Mouse (Mus musculus) heart, postnatal 0 days (tissue): ENCODE results near the gene Crb3. TPM values are rescaled to one million over a fixed set of nuclear protein-coding genes. Genes with fewer than 3 reads are reported as not detected.
A peak's percentile ranks its signal among the peaks of the same experiment; 100 is the strongest.

Source experiments
- ATAC-seq: fragments of 200-750 bp; cut with Nextera tagmentation; 2 replicates; pipeline ENCODE4 v1.8.0; 2017; ENCODE audit warnings: low read depth, moderate number of reproducible peaks, moderate library complexity; ENCODE audit not compliant: insufficient read depth
- DNase-seq: peaks from one replicate; pipeline ENCODE4 v3.0.0-alpha.2; 2016; ENCODE audit warnings: low spot score
- H3K27ac ChIP-seq: fragments of 300-500 bp; sonication (generic); 2 replicates; pipeline ENCODE4 v1.5.1; 2014; ENCODE audit warnings: low read depth, mild to moderate bottlenecking
- H3K27me3 ChIP-seq: fragments of 300-500 bp; sonication (generic); 2 replicates; pipeline ENCODE4 v1.6.1; 2014; ENCODE audit warnings: low read length, mixed read lengths; ENCODE audit not compliant: control insufficient read depth, insufficient read depth
- H3K36me3 ChIP-seq: fragments of 300-500 bp; sonication (generic); replicated peaks from 2 replicates; pipeline ENCODE4 v1.6.1; 2014; ENCODE audit warnings: low read length, mixed read lengths; ENCODE audit not compliant: control insufficient read depth, insufficient read depth
- H3K4me1 ChIP-seq: fragments of 300-500 bp; sonication (generic); 2 replicates; pipeline ENCODE4 v1.6.1; 2014; ENCODE audit warnings: antibody characterized with exemption; ENCODE audit not compliant: control insufficient read depth, insufficient read depth
- H3K4me2 ChIP-seq: fragments of 300-500 bp; sonication (generic); 2 replicates; pipeline ENCODE4 v1.6.1; 2014; ENCODE audit warnings: low read depth, mild to moderate bottlenecking, low read length, moderate library complexity
- H3K4me3 ChIP-seq: fragments of 300-500 bp; sonication (generic); 2 replicates; pipeline ENCODE4 v1.5.1; 2014; ENCODE audit warnings: low read depth, low read length
- H3K9ac ChIP-seq: fragments of 300-500 bp; sonication (generic); replicated peaks from 2 replicates; pipeline ENCODE4 v1.6.1; 2014; ENCODE audit warnings: low read depth, low read length, mixed read lengths
- H3K9me3 ChIP-seq: fragments of 300-500 bp; sonication (generic); replicated peaks from 2 replicates; pipeline ENCODE4 v1.6.1; 2016; ENCODE audit warnings: low read length; ENCODE audit not compliant: control insufficient read depth
- CTCF ChIP-seq: IDR thresholded peaks from 2 replicates; pipeline ENCODE4 v1.5.1; 2016; ENCODE audit warnings: antibody characterized with exemption, control low read depth, low read depth
- EP300 ChIP-seq: IDR thresholded peaks from 2 replicates; pipeline ENCODE4 v1.6.1; 2016; ENCODE audit warnings: antibody characterized with exemption, low read depth
- WGBS: fragments of 180-500 bp; shearing (Covaris S2); extraction: QIAGEN DNeasy Blood & Tissue Kit; methylation state at CpG from one replicate; pipeline ENCODE4 v1.1.7; 2014; 5-methylcytosine and 5-hydroxymethylcytosine counted together
- polyA plus RNA-seq: library from polyadenylated mRNA; unstranded; fragments of >200 nt; fragmentation: Nextera tagmentation; extraction: Ambion mirVana; gene quantifications from 2 replicates; pipeline ENCODE4 v1.2.1, GENCODE M21; 2015
- total RNA-seq: library from RNA; depleted of rRNA; stranded (reverse); fragments of >200 nt; gene quantifications from 2 replicates; pipeline ENCODE4 v1.2.3, GENCODE M21; 2014; ENCODE audit warnings: low replicate concordance

The Crb3 gene
- total and polyA plus RNA-seq, 2 experiments from 2014 or later, result 0.66 TPM; not detected in 1

GRCm38 (mm10) chr17:57078336-57078735, 19.4 kb downstream of the Crb3 start, which contains the start of gene Dennd1c:
Dennd1c (minus strand) TSS chr17:57078514.
- Histone ChIP-seq H3K36me3 (no peaks in the 10 kb centered on the region), H3K27ac (peak within 1 kb of the TSS; percentile 44; the same call in 1 of the 2 replicates), H3K27me3 (no peaks in the 10 kb centered on the region), H3K4me1 (no peaks in the 10 kb centered on the region), H3K4me3 (peak within 1 kb of the TSS; percentile 13; the same call in 1 of the 2 replicates), H3K9me3 (no peaks in the 10 kb centered on the region), H3K4me2 (peak within 1 kb of the TSS; percentile 44; the same call in 1 of the 2 replicates), H3K9ac (peak within 1 kb of the TSS; percentile 35; the same call in 1 of the 2 replicates)
- 37% methylated on average over 6 of the region's 6 CpGs for WGBS
- ATAC-seq (peak; percentile 33; the same call in 1 of the 2 replicates), DNase-seq (no peak)
- TF ChIP-seq CTCF, result no peak
- no peak for TF ChIP-seq EP300

- no peak for ATAC-seq
- Histone ChIP-seq H3K4me3 (no peak overlapping the region), H3K4me1 (no peaks in the 10 kb centered on the region), H3K36me3 (no peaks in the 10 kb centered on the region), H3K9me3 (no peaks in the 10 kb centered on the region), H3K9ac (no peak overlapping the region), H3K27me3 (no peaks in the 10 kb centered on the region), H3K27ac (no peak overlapping the region), H3K4me2 (no peak overlapping the region)
- DNase-seq, result no peak
- WGBS, result 62% methylated on average over 3 of the region's 3 CpGs
- no peak for TF ChIP-seq EP300
These were observed 21.0 kb downstream of the Crb3 start for GRCm38 (mm10) chr17:57079919-57080318.

- no peaks in the 10 kb centered on the region for H3K4me1 ChIP-seq
- no peak overlapping the region for H3K4me2 ChIP-seq
- ATAC-seq, result no peak
- no peak for DNase-seq
- no peaks in the 10 kb centered on the region for H3K36me3 ChIP-seq
- no peak overlapping the region for H3K4me3 ChIP-seq
- H3K9ac ChIP-seq, result no peak overlapping the region
- no peaks in the 10 kb centered on the region for H3K9me3 ChIP-seq
- no peaks in the 10 kb centered on the region for H3K27me3 ChIP-seq
- no peak for TF ChIP-seq EP300
- TF ChIP-seq CTCF, result no peak
- 89% methylated on average over 31 of the region's 31 CpGs for WGBS
- no peak overlapping the region for H3K27ac ChIP-seq
These were observed 22.4 kb downstream of the Crb3 start for GRCm38 (mm10) chr17:57081234-57081842.

- H3K27me3 ChIP-seq, result peaks cover 9% of the 10 kb centered on the region; the same call in 1 of the 2 replicates
- WGBS, result 61% methylated on average over 5 of the region's 5 CpGs
- no peaks in the 10 kb centered on the region for H3K9me3 ChIP-seq
- no peak for TF ChIP-seq CTCF
- DNase-seq (no peak), ATAC-seq (no peak)
- no peak overlapping the region for H3K27ac ChIP-seq
- H3K4me2 ChIP-seq, result no peak overlapping the region
- H3K36me3 ChIP-seq, result no peaks in the 10 kb centered on the region
- H3K9ac ChIP-seq, result no peak overlapping the region
- H3K4me3 ChIP-seq, result no peak overlapping the region
- H3K4me1 ChIP-seq, result no peaks in the 10 kb centered on the region
These were observed 23.6 kb downstream of the Crb3 start for GRCm38 (mm10) chr17:57082481-57082880.

DNA sequence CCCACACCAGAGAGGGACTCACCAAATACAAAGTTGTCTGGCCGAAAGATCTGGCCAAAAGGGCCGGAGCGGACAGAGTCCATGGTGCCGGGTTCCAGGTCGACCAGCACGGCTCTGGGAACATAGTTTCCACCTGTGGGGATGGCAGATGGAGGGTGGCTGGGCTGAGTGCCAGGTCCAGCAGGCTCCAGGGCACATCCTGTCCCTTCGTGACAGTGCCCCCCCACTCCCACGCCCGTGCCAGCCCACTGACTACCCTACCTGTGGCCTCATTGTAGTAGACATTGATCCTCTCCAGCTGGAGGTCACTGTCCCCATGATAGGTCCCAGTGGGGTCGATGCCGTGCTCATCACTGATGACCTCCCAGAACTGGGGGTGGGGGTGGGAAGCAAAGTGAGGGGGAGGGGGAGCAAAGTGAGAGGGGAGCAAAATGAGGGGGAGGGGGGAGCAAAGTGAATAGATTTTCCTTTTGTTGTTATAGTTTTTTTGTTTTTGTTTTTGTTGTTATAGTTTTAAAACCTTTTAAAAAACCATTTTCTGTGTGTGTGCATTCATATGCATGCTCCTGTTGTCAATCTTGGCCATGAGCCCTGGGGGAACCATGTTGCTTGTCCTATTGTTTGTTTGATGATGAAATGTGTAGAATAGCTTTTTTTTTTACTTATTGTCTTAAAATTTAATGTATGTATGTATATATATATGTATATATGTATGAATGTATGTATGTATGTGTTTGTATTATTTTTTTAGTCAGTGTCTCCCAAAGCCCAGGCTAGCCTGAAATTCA, 27.3 kb downstream of the Crb3 start:
- no peak overlapping the region for H3K4me2 ChIP-seq
- H3K9me3 ChIP-seq, result no peaks in the 10 kb centered on the region
- ATAC-seq, result no peak
- no peaks in the 10 kb centered on the region for H3K36me3 ChIP-seq
- WGBS, result 76% methylated on average over 11 of the region's 11 CpGs
- peaks cover 13% of the 10 kb centered on the region; the same call in 1 of the 2 replicates for H3K27me3 ChIP-seq
- H3K4me1 ChIP-seq, result no peaks in the 10 kb centered on the region
- no peak for DNase-seq
- no peak overlapping the region for H3K9ac ChIP-seq
- no peak for TF ChIP-seq EP300
- TF ChIP-seq CTCF, result no peak
- no peak overlapping the region for H3K4me3 ChIP-seq
- no peak overlapping the region for H3K27ac ChIP-seq
